Mouse (Mus musculus) kidney, embryonic 16.5 days (tissue): ENCODE data around the gene Tubb2b. TPM values are rescaled to one million over a fixed set of nuclear protein-coding genes. Genes with fewer than 3 reads are reported as not detected.
A peak's percentile ranks its signal among the peaks of the same experiment; 100 is the strongest.

Experiments
- ATAC-seq: fragments of 200-750 bp; cut with Nextera tagmentation; 2 replicates; pipeline ENCODE4 v1.8.0; 2017; ENCODE audit warnings: moderate TSS enrichment; ENCODE audit not compliant: low FRiP score, low TSS enrichment
- H3K27ac ChIP-seq: fragments of 300-500 bp; sonication (generic); 2 replicates; pipeline ENCODE4 v1.5.1; 2014; ENCODE audit warnings: low read length
- H3K27me3 ChIP-seq: fragments of 300-500 bp; sonication (generic); 2 replicates; pipeline ENCODE4 v1.6.1; 2014; ENCODE audit warnings: low read length, control low read depth, mixed read lengths; ENCODE audit not compliant: insufficient read depth
- H3K36me3 ChIP-seq: fragments of 300-500 bp; sonication (generic); 2 replicates; pipeline ENCODE4 v1.6.1; 2014; ENCODE audit warnings: low read length, control low read depth, mixed read lengths; ENCODE audit not compliant: insufficient read depth
- H3K4me1 ChIP-seq: fragments of 300-500 bp; sonication (generic); 2 replicates; pipeline ENCODE4 v1.6.1; 2014; ENCODE audit warnings: low read length, control low read depth, mixed read lengths; ENCODE audit not compliant: insufficient read depth
- H3K4me2 ChIP-seq: fragments of 300-500 bp; sonication (generic); replicated peaks from 2 replicates; pipeline ENCODE4 v1.6.1; 2014; ENCODE audit warnings: low read depth, low read length
- H3K4me3 ChIP-seq: fragments of 300-500 bp; sonication (generic); 2 replicates; pipeline ENCODE4 v1.5.1; 2014; ENCODE audit warnings: mild to moderate bottlenecking, low read length
- H3K9ac ChIP-seq: fragments of 300-500 bp; sonication (generic); replicated peaks from 2 replicates; pipeline ENCODE4 v1.6.1; 2014; ENCODE audit warnings: low read length
- H3K9me3 ChIP-seq: fragments of 300-500 bp; sonication (generic); 2 replicates; pipeline ENCODE4 v1.6.1; 2016; ENCODE audit warnings: low read length, control low read depth
- WGBS: fragments of 180-500 bp; shearing (Covaris S2); extraction: QIAGEN DNeasy Blood & Tissue Kit; methylation state at CpG from one replicate; pipeline ENCODE4 v1.1.7; 2014; 5-methylcytosine and 5-hydroxymethylcytosine counted together
- polyA plus RNA-seq: library from polyadenylated mRNA; unstranded; fragments of >200 nt; fragmentation: Nextera tagmentation; extraction: Ambion mirVana; gene quantifications from 2 replicates; pipeline ENCODE4 v1.2.1, GENCODE M21; 2015

The Tubb2b gene
- polyA plus RNA-seq, 1 experiment from 2014 or later = 40.4 TPM

DNA sequence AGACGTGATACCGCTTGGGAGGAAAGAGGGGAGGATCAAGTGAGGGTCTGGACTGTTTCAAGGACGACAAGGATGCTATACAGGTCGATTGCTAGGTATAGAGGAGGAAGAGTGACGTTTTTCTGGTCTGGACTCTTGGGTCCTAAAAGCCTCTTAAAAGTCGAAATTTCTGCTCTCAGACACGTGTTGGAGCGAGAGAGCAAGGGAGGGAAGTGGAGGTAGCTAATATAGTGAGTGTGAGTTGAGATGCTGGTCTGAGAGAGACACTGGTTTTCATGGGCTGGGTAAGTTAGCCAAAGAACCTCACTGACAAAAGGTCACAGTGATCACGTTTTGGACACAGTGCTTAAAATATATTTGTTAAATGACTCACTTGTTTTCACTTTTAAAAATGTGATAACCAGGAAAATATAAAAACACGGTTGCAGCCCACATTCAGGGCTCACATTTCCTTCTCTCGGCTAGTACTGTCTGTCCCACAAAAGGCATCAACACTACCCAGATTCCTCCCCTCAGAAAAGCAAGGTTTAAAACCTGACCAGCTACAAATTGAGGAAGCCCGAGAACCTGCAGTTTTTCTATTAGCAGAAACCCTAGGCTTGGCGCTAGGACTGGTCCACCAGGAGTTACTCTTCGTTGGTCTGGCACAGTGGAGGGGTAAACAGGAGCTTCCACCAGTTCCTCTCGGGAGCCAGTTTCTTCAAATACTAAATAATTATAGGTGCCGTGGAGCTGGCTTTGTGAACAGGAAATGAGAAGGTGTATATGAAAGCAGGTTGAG, 51.6 kb downstream of the Tubb2b start:
- Histone ChIP-seq H3K9me3 (no peaks in the 10 kb centered on the region), H3K4me1 (peaks cover 12% of the 10 kb centered on the region; the same call in 1 of the 2 replicates), H3K4me2 (peak overlapping the region; percentile 76), H3K27me3 (no peaks in the 10 kb centered on the region), H3K36me3 (peaks cover under 1% of the 10 kb centered on the region; the same call in 1 of the 2 replicates), H3K27ac (no peak overlapping the region), H3K9ac (peak overlapping the region; percentile 88), H3K4me3 (peak overlapping the region; percentile 80)
- WGBS = 41% methylated on average over 16 of the region's 16 CpGs
- ATAC-seq = no peak

DNA sequence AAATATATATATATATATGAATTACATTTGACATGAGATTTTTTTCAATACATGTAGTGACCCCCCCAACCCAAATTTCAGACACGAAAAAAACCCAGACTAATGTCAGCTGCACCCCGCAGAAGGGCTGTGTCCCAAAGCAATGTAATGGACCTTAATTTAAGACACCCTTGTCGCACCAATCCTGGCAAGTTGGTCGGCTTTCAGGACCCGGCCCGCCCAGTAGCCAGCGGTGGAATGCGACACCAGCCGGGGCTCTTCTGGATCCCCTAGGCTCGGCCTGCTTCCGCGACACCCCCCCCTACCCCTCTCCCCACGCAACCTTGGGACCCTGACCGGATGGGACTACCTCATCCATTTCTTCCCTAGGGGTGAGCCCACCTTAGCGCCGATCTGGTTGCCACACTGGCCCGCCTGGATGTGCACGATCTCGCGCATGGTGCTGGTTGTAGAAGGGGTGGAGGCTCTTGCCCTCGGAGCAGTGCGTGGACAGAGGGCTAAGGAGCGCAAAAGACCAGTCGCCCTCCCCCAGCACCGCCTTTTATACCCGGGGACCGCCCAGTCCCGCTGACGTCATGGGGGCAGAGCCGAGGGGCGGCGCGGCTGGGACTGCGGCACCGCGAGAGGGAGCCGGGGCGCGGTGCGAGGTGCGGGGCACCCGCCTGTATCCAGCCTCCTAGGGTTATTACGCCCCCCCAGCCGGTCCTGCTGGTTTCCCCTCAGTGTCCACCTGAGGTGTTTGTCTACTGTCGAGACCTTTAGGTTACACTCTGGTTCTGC, 52.6 kb downstream of the Tubb2b start, which contains the start of gene Tubb2a:
TSS of gene Tubb2a (minus strand) at position 516 of the 780 bp plus-strand sequence.
- peak; percentile 94 for ATAC-seq
- under 1% methylated on average over 45 of the region's 45 CpGs for WGBS
- H3K9me3 ChIP-seq = no peaks in the 10 kb centered on the region
- peaks cover 3% of the 10 kb centered on the region; the same call in 1 of the 2 replicates for H3K36me3 ChIP-seq
- no peaks in the 10 kb centered on the region for H3K27me3 ChIP-seq
- peaks cover 12% of the 10 kb centered on the region; the same call in 1 of the 2 replicates for H3K4me1 ChIP-seq
- peak within 1 kb of the TSS; percentile 43; the same call in 1 of the 2 replicates for H3K27ac ChIP-seq
- peak within 1 kb of the TSS; percentile 80 for H3K4me3 ChIP-seq
- H3K4me2 ChIP-seq = peak within 1 kb of the TSS; percentile 76
- peak within 1 kb of the TSS; percentile 88 for H3K9ac ChIP-seq

Other genes starting within 250 kb of the Tubb2b start
- gene Serpinb6c, start 224.8 kb downstream of the Tubb2b start, polyA plus RNA-seq = 0.15 and 0.27 TPM in 2 replicates
- gene Nqo2, start 165.8 kb downstream of the Tubb2b start, polyA plus RNA-seq = 29.6 and 31.0 TPM in 2 replicates
- gene Ripk1, start 128.1 kb downstream of the Tubb2b start, polyA plus RNA-seq = 18.0 and 19.4 TPM in 2 replicates
- gene Serpinb6a, start 127.7 kb downstream of the Tubb2b start, polyA plus RNA-seq = 66.7 and 72.8 TPM in 2 replicates
- 83.0 and 95.2 TPM in 2 replicates for gene Bphl, start 92.9 kb downstream of the Tubb2b start, polyA plus RNA-seq
- gene Tubb2a, start 52.5 kb downstream of the Tubb2b start, polyA plus RNA-seq = 143 and 150 TPM in 2 replicates
- gene Psmg4, start 32.5 kb upstream of the Tubb2b start, polyA plus RNA-seq = 67.4 and 74.9 TPM in 2 replicates
- gene Slc22a23, start 214.7 kb upstream of the Tubb2b start, polyA plus RNA-seq = 2.6 and 3.3 TPM in 2 replicates